Mouse (Mus musculus): ENCODE measurements around the gene Csad. TPM values are rescaled to one million over a fixed set of nuclear protein-coding genes. Genes with fewer than 3 reads are reported as not detected.
"Not testable (repeated sequence)": the region's sequence is repeated elsewhere in the genome, so short reads cannot be mapped to it uniquely, and the experiment has no call there.

The Csad gene
- total RNA-seq, 2 experiments from 2014 or later, result 37.1 to 39.5 TPM

GRCm38 (mm10) chr15:102160415-102161060 lies 44.0 kb downstream of the Csad start:
- DNase-seq, result no peak

- no peak for DNase-seq
These were observed 47.7 kb downstream of the Csad start for GRCm38 (mm10) chr15:102156836-102157235.

DNA sequence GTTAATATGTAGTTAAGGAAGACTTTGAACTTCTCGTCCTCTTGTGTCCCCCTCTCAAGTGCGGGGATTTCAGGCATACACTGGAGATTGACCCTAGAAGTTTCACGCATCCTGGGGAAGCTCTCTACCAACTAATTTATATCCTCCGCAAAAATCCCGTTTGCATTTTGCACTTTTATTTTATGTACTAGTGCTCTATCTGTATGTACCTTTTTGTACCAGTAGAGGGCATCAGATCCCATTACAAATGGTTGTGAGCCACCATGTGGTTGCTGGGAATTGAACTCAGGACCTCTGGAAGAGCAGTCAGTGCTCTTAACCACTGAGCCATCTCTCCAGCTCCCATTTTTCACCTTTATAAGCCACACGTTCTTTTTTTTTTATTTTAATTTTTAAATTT lies 49.5 kb downstream of the Csad start:
- DNase-seq, result not testable (repeated sequence)

DNA sequence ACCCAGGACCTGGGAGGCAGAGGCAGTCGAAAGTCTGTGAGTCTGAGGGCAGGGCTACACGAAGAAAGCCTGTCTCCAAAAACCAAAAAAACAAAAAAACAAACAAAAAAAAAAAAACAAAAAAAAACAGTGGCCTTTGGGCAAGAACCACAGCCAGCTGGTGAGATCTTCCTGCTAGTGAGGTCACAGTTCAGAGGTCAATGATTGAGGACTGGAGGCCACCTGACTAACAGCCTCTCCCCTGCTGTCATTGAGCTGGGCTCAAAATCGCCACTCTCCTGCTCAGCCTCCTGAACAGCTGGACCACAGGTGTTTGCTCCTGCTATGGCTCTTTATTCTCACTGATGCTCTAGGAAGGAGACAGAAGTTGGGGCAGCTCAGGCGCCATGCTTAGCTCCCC lies 51.9 kb downstream of the Csad start:
- DNase-seq, result no peak

- DNase-seq, result no peak
These were observed 54.0 kb downstream of the Csad start, which contains the start of gene Soat2 for GRCm38 (mm10) chr15:102150301-102151135. Soat2 (plus strand) TSS chr15:102150526.

DNA sequence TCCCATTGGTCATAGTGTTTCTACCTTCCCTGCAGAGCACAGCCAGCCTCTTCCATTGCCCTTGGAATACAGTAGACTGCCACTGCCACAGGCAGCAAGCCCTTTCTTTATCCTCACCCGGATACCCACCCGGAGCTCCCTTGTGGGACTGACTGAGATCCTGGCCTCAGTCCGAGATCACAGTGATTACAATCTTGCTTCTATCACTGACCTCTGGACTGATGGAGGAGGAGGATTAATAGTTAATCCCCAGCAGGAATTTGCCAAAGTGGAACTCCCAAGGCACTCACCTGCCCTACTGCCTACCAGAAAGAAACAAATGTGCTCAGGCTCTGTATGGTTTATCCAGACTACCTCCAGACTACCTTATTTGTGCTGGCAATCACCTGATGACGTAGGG lies 55.0 kb downstream of the Csad start:
- DNase-seq, result no peak

DNA sequence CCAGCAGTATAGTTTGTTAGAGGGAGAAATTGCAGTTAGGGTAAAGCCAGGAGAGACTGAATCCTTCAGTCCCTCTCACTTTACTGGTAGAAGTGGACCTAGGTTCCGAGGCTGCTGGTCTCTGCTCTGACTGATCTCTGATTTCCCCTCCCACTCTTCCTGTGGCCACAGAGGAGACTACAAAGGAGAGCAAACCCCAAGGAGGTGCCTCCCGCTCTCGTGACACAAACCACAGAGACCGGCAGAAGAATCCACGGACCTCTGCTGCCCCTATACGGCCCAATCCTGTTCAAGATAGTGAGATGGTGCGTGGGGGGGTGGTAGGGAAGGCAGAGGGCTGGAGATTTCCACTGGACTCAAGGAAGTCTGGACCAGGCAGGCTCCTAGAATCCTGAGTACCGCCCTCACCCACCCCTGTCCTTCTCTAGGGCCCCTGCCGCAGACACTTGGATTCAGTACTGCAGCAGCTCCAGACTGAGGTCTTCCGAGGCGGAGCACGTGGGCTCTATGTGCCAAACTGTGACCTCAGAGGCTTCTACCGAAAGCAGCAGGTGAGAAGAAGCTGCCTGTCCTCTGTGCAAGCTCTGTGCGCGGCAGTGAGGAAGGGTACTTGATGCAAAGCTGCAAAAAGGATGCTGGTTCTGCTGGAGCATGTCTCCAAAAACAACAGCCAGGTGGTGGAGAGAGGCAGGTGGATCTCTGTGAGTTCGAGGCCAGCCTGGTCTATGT lies 56.7 kb downstream of the Csad start:
- no peak for DNase-seq

DNA sequence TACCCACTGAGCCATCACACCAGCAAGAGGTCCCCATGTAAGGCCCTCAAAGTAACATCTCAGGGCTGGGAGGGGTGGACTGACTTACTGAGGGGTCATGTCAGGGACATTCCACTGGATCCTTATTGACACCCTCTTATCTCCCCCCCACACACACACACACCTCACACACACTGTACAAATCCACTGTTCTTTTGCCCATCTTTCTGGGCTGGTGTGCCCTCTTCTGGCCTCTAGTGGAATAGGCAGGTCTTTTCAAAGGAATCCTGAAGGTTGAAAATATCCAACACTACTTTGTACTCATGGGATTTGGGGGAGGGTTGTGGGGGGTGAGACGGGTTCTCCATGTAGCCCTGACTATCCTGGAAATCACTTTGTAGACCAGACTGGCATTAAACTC lies 57.6 kb downstream of the Csad start:
- no peak for DNase-seq

DNA sequence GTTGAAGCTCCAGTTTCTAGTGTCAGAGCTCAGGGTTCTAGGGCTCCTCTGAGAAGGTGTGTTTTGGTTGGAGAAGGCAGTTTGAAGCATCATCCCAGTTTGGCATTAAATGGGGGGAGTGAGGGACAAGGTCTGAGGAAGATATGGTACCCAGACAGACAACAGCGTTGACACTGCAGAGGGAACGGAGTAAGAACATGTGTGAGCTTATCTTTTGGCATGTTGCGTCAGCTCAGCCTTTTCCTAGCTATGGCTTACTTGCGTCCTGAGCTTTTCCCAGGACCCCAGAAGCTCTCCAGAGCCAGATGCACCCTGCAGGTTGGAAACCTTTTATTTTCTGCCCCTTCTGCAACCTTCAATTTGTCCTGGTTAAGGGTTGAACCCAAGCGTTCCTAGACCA lies 58.4 kb downstream of the Csad start:
- no peak for DNase-seq

- peak in 1 of 2 experiments; percentile 23 for DNase-seq
These were observed 59.2 kb downstream of the Csad start for GRCm38 (mm10) chr15:102145330-102145729.

GRCm38 (mm10) chr15:102144726-102145125 lies 59.8 kb downstream of the Csad start:
- DNase-seq, result no peak

DNA sequence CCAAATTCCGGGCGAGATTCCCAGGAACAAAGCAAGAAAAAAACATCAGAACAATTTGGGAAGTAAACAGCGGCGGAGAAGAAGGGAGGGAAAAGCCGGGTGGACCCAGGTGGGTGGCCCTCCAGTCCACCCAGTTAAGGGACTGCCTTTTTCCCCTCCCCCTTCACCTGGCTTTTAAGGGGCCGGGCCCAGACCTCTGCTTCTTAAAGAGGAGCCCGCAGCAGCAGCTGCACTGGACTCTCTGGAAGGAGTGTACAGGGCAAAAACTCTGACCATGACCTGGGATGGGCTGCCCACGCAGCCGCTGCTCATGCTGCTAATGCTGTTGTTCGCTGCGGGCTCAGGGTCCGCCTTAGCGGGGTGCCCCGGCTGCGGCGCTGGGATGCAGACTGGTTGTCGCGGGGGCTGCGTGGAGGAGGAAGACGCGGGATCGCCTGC lies 60.2 kb downstream of the Csad start, which contains the start of gene Igfbp6:
Gene Igfbp6 (plus strand): TSS at position 89 of the 438 bp plus-strand sequence.
- DNase-seq, result no peak

DNA sequence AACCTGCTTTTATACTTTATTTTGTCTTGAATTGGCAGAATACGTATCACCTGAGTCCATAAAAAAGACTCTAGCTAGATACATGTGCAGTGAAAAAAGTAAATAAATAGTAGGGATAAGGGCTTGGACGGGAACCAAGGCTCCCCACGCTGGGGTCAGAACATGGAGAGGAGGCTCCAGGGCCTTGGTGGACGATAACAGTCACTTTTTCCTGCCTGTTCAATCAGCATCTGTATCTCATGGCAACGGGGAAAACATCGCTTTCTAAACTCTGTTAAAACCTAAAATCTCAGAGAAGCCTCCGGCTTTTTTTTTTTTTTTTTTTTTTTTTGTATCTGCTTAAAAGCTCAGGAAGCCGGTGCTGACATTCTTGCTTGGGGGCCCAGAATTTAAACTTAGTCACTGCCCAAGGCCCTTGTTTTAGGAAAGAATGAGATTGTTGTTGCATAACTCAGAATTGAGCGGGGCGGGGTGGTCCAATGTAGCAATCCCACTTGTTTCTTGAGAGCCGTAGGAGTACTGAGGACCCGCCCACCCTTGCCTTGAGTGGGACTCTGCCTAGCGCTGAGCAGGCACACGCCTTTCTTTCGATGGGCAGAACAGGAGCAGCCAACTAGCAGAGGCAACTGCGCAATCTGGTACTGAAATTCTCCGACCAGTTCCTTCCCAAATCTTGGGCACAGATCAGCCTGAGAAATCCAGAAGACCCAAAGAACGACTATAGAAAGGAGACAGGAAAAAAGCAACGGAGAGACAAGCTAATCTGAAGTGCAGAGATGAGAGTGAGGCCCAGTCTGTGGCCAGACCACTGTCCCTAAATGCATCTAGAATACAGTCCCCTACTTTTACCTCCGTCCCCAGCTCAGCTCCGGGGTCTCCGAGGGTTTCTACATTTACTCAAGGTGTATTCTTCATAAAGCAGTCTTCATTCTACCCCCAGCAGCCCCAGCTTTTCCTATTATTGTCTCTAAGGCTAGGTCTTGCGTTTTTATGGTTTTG lies 61.3 kb downstream of the Csad start:
- DNase-seq, result no peak

DNA sequence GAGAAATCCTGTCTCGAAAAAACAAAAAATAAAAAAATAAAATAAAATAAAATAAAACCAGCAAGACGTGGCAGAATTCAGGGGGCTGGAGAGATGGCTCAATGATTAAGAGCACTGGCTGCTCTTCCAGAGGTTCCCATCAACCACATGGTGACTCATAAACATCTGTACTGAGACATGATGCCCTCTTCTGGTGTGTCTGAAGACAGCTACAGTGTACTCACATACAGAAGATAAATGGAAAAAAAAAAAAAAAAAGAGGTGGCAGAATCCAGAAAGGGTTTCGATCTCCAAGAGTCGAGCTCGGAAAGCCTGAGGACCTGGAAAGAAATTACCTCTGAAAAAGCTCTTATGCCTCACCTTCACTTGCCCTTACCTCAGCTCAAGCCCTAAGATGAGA lies 63.4 kb downstream of the Csad start:
- no peak for DNase-seq

DNA sequence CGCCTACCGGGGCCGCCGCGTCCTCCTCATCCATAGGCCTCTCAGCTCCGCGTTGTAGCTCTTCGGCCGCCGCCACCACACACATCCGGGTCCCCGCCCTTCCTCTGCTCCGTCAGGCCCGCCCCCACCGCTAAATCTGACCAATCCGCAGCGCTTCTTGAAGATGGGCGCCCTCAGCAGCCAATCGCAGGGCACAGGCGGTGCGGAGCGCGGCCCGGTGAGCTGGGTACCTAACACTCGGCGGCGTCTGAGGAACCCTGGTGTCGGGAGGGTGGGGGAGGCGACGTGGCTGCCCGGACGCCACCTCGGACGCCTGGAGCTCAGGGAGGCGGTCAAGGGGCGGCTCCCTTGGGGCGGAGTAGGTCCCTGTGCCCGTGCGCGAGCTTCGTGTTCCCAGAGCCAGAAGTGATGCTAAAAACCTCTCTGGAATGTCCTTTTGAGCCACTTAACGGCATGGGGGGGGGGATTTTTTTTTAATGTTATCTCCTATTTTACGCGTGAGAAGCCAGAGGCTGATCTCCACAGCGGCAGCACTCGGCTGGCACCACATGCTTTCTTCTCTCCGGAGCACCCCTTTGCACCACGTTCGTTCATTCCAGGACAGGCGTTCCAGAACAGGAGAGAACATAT lies 68.3 kb downstream of the Csad start, which contains the start of gene Spryd3:
Gene Spryd3 (minus strand): TSS at position 106 of the 630 bp plus-strand sequence.
- peak; percentile 98 to 99 for DNase-seq

- no peak for DNase-seq
These were observed 68.9 kb downstream of the Csad start for GRCm38 (mm10) chr15:102135522-102136128.

DNA sequence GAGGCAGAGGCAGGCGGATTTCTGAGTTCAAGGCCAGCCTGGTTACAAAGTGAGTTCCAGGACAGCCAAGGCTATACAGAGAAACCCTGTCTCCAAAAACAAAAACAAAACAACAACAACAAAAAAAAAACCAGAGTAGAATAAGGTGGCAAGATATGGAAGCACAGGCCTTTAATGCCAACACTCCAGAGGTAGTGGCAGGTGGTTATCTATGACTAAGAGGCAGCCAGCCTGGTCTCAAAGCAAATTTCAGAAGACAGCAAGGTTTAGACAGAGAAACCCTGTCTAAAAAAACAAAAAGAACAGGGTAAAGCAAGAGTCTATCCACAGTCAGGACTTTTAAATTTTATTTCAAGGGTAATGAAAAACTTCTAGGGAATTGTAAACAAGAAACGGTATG lies 69.8 kb downstream of the Csad start:
- no peak for DNase-seq

GRCm38 (mm10) chr15:102133314-102133713 lies 71.2 kb downstream of the Csad start:
- no peak for DNase-seq

All from layer of hippocampus, postnatal 36 days (tissue).